Mouse (Mus musculus): ENCODE data around the gene Pptc7. TPM values are rescaled to one million over a fixed set of nuclear protein-coding genes. Genes with fewer than 3 reads are reported as not detected.
A peak's percentile ranks its signal among the peaks of the same experiment; 100 is the strongest.

Pptc7 gene
- total and polyA plus RNA-seq, 2 experiments from 2014 or later, result 6.7 to 19.3 TPM

- H3K4me3 ChIP-seq (ENCODE audit: low read depth, low read length), result peak within 1 kb of the TSS; percentile 87
- WGBS, result 2% methylated on average over 47 of the region's 49 CpGs
- peaks cover 4% of the 10 kb centered on the region; the same call in 1 of the 2 replicates for H3K36me3 ChIP-seq (ENCODE audit: insufficient read depth, low read length)
- no peaks in the 10 kb centered on the region for H3K9me3 ChIP-seq (ENCODE audit: low read length)
- H3K4me1 ChIP-seq (ENCODE audit: insufficient read depth, low read length), result no peaks in the 10 kb centered on the region; the same call in 1 of the 2 replicates
- no peaks in the 10 kb centered on the region for H3K27me3 ChIP-seq (ENCODE audit: insufficient read depth, low read length)
- ATAC-seq (ENCODE audit: low FRiP score), result peak; percentile 97
- DNase-seq (ENCODE audit: low spot score), result peak; percentile 97
- H3K4me2 ChIP-seq (ENCODE audit: low read depth, low read length, poor library complexity, severe bottlenecking), result peak within 1 kb of the TSS; percentile 81
- peak within 1 kb of the TSS; percentile 76 for H3K27ac ChIP-seq (ENCODE audit: low read depth, low read length)
- peak within 1 kb of the TSS; percentile 87 for H3K9ac ChIP-seq (replicated peaks; ENCODE audit: low read length, poor library complexity, severe bottlenecking)
- no peak for TF ChIP-seq CTCF (IDR thresholded peaks at IDR 0.05)
Measured at GRCm38 (mm10) chr5:122263933-122264905, 19.9 kb upstream of the Pptc7 start, which contains the start of gene Tctn1. Gene Tctn1, minus strand, starts transcription at chr5:122264460.

GRCm38 (mm10) chr5:122265187-122265586 lies 19.0 kb upstream of the Pptc7 start:
- Histone ChIP-seq H3K9ac (replicated peaks; ENCODE audit: low read length, poor library complexity, severe bottlenecking) (no peak overlapping the region), H3K9me3 (ENCODE audit: low read length) (no peaks in the 10 kb centered on the region), H3K36me3 (ENCODE audit: insufficient read depth, low read length) (no peaks in the 10 kb centered on the region), H3K4me3 (ENCODE audit: low read depth, low read length) (no peak overlapping the region), H3K4me1 (ENCODE audit: insufficient read depth, low read length) (no peaks in the 10 kb centered on the region; the same call in 1 of the 2 replicates), H3K4me2 (ENCODE audit: low read depth, low read length, poor library complexity, severe bottlenecking) (no peak overlapping the region), H3K27me3 (ENCODE audit: insufficient read depth, low read length) (no peaks in the 10 kb centered on the region), H3K27ac (ENCODE audit: low read depth, low read length) (no peak overlapping the region)
- DNase-seq (ENCODE audit: low spot score) (peak; percentile 12), ATAC-seq (ENCODE audit: low FRiP score) (no peak)
- peak; percentile 48 for TF ChIP-seq CTCF (IDR thresholded peaks at IDR 0.05)
- 74% methylated on average over 3 of the region's 3 CpGs for WGBS

GRCm38 (mm10) chr5:122265942-122266341 lies 18.2 kb upstream of the Pptc7 start:
- Histone ChIP-seq H3K4me3 (ENCODE audit: low read depth, low read length) (no peak overlapping the region), H3K27ac (ENCODE audit: low read depth, low read length) (no peak overlapping the region), H3K36me3 (ENCODE audit: insufficient read depth, low read length) (no peaks in the 10 kb centered on the region), H3K9me3 (ENCODE audit: low read length) (no peaks in the 10 kb centered on the region), H3K27me3 (ENCODE audit: insufficient read depth, low read length) (no peaks in the 10 kb centered on the region), H3K9ac (replicated peaks; ENCODE audit: low read length, poor library complexity, severe bottlenecking) (no peak overlapping the region), H3K4me1 (ENCODE audit: insufficient read depth, low read length) (no peaks in the 10 kb centered on the region; the same call in 1 of the 2 replicates), H3K4me2 (ENCODE audit: low read depth, low read length, poor library complexity, severe bottlenecking) (no peak overlapping the region)
- WGBS, result 90% methylated on average over 2 of the region's 2 CpGs
- DNase-seq (ENCODE audit: low spot score) (no peak), ATAC-seq (ENCODE audit: low FRiP score) (no peak)
- peak; percentile 41 for TF ChIP-seq CTCF (IDR thresholded peaks at IDR 0.05)

GRCm38 (mm10) chr5:122267136-122267535 lies 17.0 kb upstream of the Pptc7 start:
- ATAC-seq (ENCODE audit: low FRiP score), result no peak
- Histone ChIP-seq H3K27me3 (ENCODE audit: insufficient read depth, low read length) (no peaks in the 10 kb centered on the region), H3K9ac (replicated peaks; ENCODE audit: low read length, poor library complexity, severe bottlenecking) (no peak overlapping the region), H3K4me2 (ENCODE audit: low read depth, low read length, poor library complexity, severe bottlenecking) (no peak overlapping the region), H3K9me3 (ENCODE audit: low read length) (no peaks in the 10 kb centered on the region), H3K36me3 (ENCODE audit: insufficient read depth, low read length) (no peaks in the 10 kb centered on the region), H3K4me3 (ENCODE audit: low read depth, low read length) (no peak overlapping the region), H3K4me1 (ENCODE audit: insufficient read depth, low read length) (no peaks in the 10 kb centered on the region; the same call in 1 of the 2 replicates), H3K27ac (ENCODE audit: low read depth, low read length) (no peak overlapping the region)
- TF ChIP-seq CTCF (IDR thresholded peaks at IDR 0.05), result no peak
- 81% methylated on average over 7 of the region's 7 CpGs for WGBS
- no peak for DNase-seq (ENCODE audit: low spot score)

- TF ChIP-seq CTCF (IDR thresholded peaks at IDR 0.05), result peak; percentile 85
- Histone ChIP-seq H3K4me3 (ENCODE audit: low read depth, low read length) (no peak overlapping the region), H3K9ac (replicated peaks; ENCODE audit: low read length, poor library complexity, severe bottlenecking) (no peak overlapping the region), H3K4me1 (ENCODE audit: insufficient read depth, low read length) (no peaks in the 10 kb centered on the region; the same call in 1 of the 2 replicates), H3K36me3 (ENCODE audit: insufficient read depth, low read length) (no peaks in the 10 kb centered on the region), H3K4me2 (ENCODE audit: low read depth, low read length, poor library complexity, severe bottlenecking) (no peak overlapping the region), H3K27me3 (ENCODE audit: insufficient read depth, low read length) (no peaks in the 10 kb centered on the region), H3K27ac (ENCODE audit: low read depth, low read length) (no peak overlapping the region), H3K9me3 (ENCODE audit: low read length) (no peaks in the 10 kb centered on the region)
- WGBS, result 26% methylated on average over 5 of the region's 5 CpGs
- DNase-seq (ENCODE audit: low spot score) (peak; percentile 62), ATAC-seq (ENCODE audit: low FRiP score) (no peak)
Measured at GRCm38 (mm10) chr5:122267899-122268298, 16.3 kb upstream of the Pptc7 start.

Measured in midbrain, postnatal 0 days (tissue).